Mouse (Mus musculus): ENCODE results near the gene Prmt7.

DNA sequence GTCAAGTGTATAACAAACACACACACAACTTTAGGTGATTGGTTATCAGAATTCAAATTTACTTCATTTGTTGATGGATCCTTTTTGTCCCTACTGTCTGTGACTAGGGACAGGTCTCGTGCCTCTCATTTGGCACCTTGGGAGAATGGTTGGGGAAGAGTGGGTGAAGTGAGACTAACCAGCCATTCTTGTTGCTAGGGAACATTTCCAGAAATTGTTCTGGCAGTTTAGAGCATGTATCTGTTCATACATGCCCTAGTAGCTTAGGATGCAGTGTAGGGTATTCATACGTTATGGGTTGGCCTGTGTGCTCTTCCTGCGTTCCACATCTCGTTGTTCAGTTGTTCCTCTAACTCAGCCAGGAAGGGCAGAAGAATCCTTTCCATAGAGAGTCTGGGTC lies 21.6 kb upstream of the Prmt7 start:
- no peak for TF ChIP-seq POLR2A (IDR thresholded peaks at IDR 0.05; ENCODE audit: extremely low read depth, insufficient read depth, low read length)
- TF ChIP-seq CTCF (IDR thresholded peaks at IDR 0.05; ENCODE audit: extremely low read depth, insufficient read depth, low read length) = no peak

All from cortical plate, adult 2 months (tissue).